Mouse (Mus musculus) small intestine, adult 2 months (tissue): ENCODE measurements at regions not wholly inside any gene's neighbourhood (a gene's known extent, or its start where the extent isn't known, plus 50 kb on each side); places are given as distances from the start of the nearest gene placed in this dataset.

Experiments used
- H3K27ac ChIP-seq: fragments of 200-500 bp; 2 replicates; pipeline ENCODE4 v1.5.1; 2012; ENCODE audit warnings: low read depth, low read length, control low read depth, inconsistent platforms; ENCODE audit not compliant: insufficient read depth
- H3K27me3 ChIP-seq: fragments of 200-500 bp; 2 replicates; pipeline ENCODE4 v1.6.1; 2012; ENCODE audit warnings: mild to moderate bottlenecking, moderate library complexity, low read length, inconsistent platforms; ENCODE audit not compliant: control insufficient read depth, insufficient read depth
- H3K36me3 ChIP-seq: fragments of 200-500 bp; 2 replicates; pipeline ENCODE4 v1.6.1; 2012; ENCODE audit warnings: mild to moderate bottlenecking, low read length, control low read depth, inconsistent platforms; ENCODE audit not compliant: control insufficient read depth, insufficient read depth
- H3K4me1 ChIP-seq: fragments of 200-500 bp; 2 replicates; pipeline ENCODE4 v1.6.1; 2012; ENCODE audit warnings: low read length, inconsistent platforms, mixed read lengths; ENCODE audit not compliant: control insufficient read depth, insufficient read depth, insufficient read length
- H3K4me3 ChIP-seq: fragments of 200-500 bp; 2 replicates; pipeline ENCODE4 v1.5.1; 2012; ENCODE audit warnings: low read depth, mild to moderate bottlenecking, control low read depth, inconsistent platforms, low read length, moderate library complexity
- CTCF ChIP-seq: fragments of 200-500 bp; IDR thresholded peaks from 2 replicates; pipeline ENCODE4 v1.5.1; 2012; ENCODE audit warnings: low read depth, mild to moderate bottlenecking, control low read depth, inconsistent platforms, low read length, moderate library complexity, mixed read lengths; ENCODE audit not compliant: insufficient replicate concordance, insufficient read length; ENCODE audit errors: extremely low read depth
- POLR2A ChIP-seq: fragments of 200-500 bp; IDR thresholded peaks from 2 replicates; pipeline ENCODE4 v1.6.1; 2012; ENCODE audit warnings: low read depth, mild to moderate bottlenecking, control low read depth, inconsistent platforms, low read length, moderate library complexity
- WGBS: fragments of 180-500 bp; shearing (Covaris S2); methylation state at CpG from one replicate; pipeline ENCODE4 v1.1.7; 2018; 5-methylcytosine and 5-hydroxymethylcytosine counted together

DNA sequence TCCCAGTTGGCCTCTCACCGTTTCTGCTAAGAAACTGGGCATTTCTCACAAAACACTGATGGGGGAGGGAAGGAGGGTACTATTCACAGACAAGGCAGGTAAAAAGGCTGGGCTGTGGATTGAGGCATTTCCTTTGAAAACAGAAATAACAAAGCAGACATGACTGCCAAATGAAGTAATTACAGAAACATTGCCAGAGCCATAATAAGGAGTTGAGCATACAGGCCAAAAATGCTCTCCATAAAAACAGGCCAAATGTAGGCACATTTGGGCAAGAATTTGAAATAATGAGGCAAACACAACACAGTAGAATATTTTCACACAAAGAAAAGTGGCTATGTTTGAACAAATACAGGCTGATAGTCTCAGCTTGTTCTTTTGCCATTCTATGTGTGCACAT, 491.9 kb upstream of the Cdh4 start:
- H3K27me3 ChIP-seq = no peaks in the 10 kb centered on the region
- no peaks in the 10 kb centered on the region for H3K36me3 ChIP-seq
- no peaks in the 10 kb centered on the region for H3K4me1 ChIP-seq
- no peak overlapping the region for H3K27ac ChIP-seq
- no peak overlapping the region for H3K4me3 ChIP-seq
- WGBS = 17% methylated on average over 1 of the region's 1 CpGs
- TF ChIP-seq CTCF (no peak), POLR2A (no peak)

DNA sequence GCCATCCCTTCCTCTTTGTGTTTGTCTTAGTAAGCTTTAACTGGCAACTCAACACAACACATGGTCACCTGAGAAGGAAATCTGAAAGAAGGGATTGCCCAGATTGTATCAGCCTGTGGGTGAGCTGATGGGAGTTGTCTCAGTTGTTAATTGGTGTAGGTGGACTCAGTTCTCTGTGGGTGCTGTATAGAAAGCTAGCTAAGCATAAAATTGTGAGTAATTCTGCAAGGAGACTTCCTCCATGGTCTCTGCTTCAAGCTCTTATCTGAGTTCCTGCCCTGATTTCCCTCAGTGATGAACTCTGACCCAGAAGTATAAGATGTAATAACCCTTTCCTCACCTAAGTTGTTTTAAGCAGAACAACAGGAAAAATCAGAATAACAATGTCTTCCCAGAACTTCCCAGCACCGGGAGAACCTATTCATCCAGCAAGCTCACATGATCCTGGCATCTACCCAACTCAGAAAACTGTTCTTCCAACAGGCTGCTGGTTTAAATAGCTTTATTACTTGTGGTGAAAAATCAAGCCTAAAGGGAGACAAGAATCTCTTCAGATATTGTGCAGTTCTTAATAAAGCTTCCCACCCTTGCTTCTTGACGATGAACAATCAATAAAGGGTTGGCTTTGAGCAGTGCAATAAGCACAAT, 487.7 kb upstream of the Cdh4 start:
- WGBS = 21% methylated on average over 2 of the region's 2 CpGs

DNA sequence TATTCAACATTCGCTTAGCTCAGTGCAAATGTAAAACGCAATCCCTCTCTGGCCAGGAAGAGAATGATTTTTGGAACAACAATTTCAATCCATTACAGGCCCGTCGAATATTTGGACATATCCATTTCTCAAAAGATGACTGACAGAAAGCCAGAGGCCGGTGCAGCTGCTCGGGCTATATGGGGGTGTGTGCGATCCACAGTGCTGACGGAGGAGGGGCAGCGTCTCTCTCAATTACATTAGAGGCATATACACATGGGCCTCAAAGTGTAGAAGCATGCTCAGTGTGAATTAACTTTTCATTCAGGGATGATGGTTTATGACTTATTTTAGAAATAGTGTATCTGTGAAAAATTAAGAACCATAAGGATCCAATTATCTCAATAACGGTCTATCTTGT, 483.4 kb upstream of the Cdh4 start:
- Histone ChIP-seq H3K27ac (no peak overlapping the region), H3K27me3 (no peaks in the 10 kb centered on the region), H3K4me1 (no peaks in the 10 kb centered on the region), H3K36me3 (no peaks in the 10 kb centered on the region), H3K4me3 (no peak overlapping the region)
- TF ChIP-seq POLR2A = no peak
- TF ChIP-seq CTCF = no peak
- 88% methylated on average over 10 of the region's 10 CpGs for WGBS

More for the DNA sequence above, 487.7 kb upstream of the Cdh4 start:
- Histone ChIP-seq H3K4me3 (no peak overlapping the region), H3K4me1 (no peaks in the 10 kb centered on the region), H3K36me3 (no peaks in the 10 kb centered on the region), H3K27me3 (no peaks in the 10 kb centered on the region), H3K27ac (no peak overlapping the region)
- TF ChIP-seq CTCF = no peak
- no peak for TF ChIP-seq POLR2A

DNA sequence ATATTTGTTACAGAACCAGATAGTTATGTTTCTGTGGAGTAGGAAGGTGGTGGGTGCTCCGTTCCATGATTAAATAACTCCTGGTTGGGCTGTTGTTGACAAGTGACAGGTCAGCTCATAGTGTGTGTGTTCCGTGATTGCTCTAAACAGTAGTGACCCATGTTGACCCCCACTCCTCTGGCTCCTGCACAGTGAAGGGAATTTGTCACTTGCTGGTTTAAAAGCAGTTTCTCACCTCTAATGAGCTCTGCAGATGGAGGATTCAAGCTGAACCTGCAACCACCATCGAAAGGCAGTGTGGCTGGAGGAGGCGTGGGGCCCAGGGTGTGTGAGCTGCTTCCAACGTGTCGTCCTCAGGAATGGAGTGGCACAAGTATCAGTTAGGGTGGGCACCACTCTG, 482.6 kb upstream of the Cdh4 start:
- H3K4me3 ChIP-seq = no peak overlapping the region
- H3K36me3 ChIP-seq = no peaks in the 10 kb centered on the region
- WGBS = 53% methylated on average over 6 of the region's 6 CpGs
- TF ChIP-seq CTCF (no peak), POLR2A (no peak)
- H3K27ac ChIP-seq = no peak overlapping the region
- no peaks in the 10 kb centered on the region for H3K27me3 ChIP-seq
- H3K4me1 ChIP-seq = no peaks in the 10 kb centered on the region

DNA sequence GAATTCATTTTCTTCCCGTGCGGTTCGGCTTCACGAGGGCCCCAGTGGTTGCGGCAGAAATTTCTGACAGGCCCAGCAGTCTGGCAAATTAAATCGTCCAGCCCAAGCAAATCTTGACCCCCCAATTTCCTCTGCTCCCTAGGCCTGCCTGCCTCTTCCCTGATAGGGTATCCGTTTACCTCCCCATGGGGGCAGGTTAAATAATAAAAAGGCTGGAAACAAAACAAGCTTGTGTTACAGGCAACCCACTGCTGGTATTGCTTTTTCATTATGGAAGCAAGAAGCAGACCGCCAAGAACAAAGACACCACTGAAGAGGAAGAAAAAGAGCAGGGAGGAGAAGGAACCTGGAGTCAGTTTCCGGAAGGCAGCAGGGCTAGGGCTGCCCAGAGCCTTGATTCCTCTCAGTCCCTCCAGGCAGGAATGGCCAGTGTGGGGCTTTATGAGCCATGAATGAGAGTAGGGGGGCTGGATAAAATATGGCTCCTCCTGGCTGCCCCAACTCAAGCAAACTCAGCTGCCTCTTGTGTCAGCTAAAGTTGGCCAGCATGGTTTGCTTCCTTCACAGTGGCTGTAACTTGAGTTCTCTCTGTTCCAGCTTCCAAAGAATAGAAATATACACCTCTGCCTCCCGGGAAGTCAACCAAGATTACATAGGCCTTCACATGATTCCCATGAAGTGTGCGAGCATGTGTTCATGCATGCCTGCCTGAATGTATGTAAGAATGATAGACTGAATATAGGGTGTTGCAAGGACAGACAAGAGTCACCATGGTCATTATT, 474.5 kb upstream of the Cdh4 start:
- H3K4me1 ChIP-seq = no peaks in the 10 kb centered on the region
- 88% methylated on average over 11 of the region's 11 CpGs for WGBS

DNA sequence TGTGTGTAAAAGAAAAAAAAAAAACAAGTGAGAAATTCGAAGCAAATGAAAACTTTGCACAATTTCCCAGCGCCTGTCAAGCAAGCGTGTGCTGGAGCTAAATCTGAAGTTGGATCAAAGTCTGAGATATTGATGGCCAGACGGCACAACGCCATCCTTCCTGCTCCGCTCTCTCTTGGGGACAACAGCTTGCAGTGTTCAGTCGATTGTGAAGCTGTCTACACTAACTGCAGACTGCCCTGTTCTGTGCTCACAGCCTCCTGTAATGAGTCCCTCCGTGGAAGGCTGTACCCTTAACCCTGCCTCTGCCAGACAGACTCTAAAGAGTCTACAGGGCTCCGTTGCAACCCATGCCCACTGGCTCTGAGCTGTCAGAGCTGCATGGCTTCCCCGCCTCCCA, 472.5 kb upstream of the Cdh4 start:
- no peaks in the 10 kb centered on the region for H3K27me3 ChIP-seq
- H3K4me1 ChIP-seq = no peaks in the 10 kb centered on the region
- no peaks in the 10 kb centered on the region for H3K36me3 ChIP-seq
- no peak overlapping the region for H3K4me3 ChIP-seq
- TF ChIP-seq CTCF (no peak), POLR2A (no peak)
- H3K27ac ChIP-seq = no peak overlapping the region
- WGBS = 75% methylated on average over 10 of the region's 10 CpGs

More for the DNA sequence above, 474.5 kb upstream of the Cdh4 start:
- Histone ChIP-seq H3K4me3 (no peak overlapping the region), H3K27ac (no peak overlapping the region), H3K27me3 (no peaks in the 10 kb centered on the region), H3K36me3 (no peaks in the 10 kb centered on the region)
- TF ChIP-seq CTCF (no peak), POLR2A (no peak)

DNA sequence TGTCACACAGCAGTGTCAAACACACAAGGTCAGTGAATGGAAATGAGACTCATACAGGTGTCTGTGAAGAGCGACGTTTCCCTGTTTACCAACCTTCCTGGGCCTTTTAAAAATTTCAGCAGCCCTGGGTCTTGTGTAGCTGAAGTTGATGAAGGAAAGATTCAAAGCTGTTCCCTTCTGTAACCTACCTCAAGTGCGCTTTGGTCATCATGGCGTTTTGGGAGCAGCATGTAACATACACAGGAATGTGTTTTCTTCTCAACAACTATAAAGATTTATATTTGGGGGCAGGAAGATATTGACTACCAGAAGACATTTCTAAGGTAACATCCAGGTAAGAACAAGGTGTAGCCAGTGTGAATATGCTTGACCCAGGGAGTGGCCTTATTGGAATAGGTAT, 466.9 kb upstream of the Cdh4 start:
- Histone ChIP-seq H3K27ac (no peak overlapping the region), H3K36me3 (no peaks in the 10 kb centered on the region), H3K27me3 (no peaks in the 10 kb centered on the region), H3K4me3 (no peak overlapping the region), H3K4me1 (no peaks in the 10 kb centered on the region)
- 85% methylated on average over 4 of the region's 4 CpGs for WGBS
- TF ChIP-seq CTCF (no peak), POLR2A (no peak)
